Mouse (Mus musculus): Measurements from ENCODE around the gene Apba2.

Gene Apba2

DNA sequence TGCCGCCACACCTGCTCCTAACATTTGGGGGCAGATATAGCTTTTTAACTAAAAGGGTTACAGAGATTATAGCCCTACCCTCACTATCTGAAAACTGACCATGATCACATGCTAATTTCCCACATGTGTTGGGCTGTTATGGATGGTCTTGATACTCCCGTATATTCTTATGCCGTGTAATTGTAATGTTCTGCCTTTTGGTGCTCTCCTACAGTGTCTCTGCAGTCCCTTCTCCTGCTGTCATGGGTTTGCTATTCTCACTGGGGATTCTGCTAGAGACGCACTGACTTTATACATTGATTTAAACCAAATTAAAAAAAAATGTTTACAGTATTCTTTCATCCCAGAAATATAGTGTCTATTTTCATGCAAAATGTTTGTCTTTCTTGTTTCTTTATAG lies 157.4 kb downstream of the Apba2 start:
- DNase-seq (ENCODE audit: low spot score), result no peak

- no peak for DNase-seq (ENCODE audit: low spot score)
Observed at GRCm38 (mm10) chr7:64659328-64659727, 157.8 kb downstream of the Apba2 start.

DNA sequence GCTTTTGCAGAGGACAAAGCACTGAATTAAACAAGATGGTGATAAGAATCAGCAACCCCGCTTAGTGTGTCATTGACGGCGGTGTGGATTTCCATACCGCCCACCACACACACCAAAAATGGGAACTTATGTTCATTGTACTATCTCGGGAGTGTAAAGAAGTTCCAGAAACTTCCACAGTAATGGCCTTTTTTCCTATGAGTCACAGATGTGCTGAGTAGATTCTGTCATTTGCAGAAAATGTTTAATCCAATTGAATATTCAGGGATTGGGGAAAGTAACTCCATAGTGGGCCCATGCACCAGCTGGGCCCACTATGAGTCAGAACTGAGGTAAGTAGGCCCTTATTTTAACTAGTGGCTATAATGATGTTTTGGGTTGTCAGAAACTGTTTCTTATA lies 161.0 kb downstream of the Apba2 start:
- no peak for DNase-seq (ENCODE audit: low spot score)

GRCm38 (mm10) chr7:64663600-64663999 lies 162.1 kb downstream of the Apba2 start:
- DNase-seq (ENCODE audit: low spot score), result no peak

- DNase-seq (ENCODE audit: low spot score), result no peak
Observed at GRCm38 (mm10) chr7:64665120-64665519, 163.6 kb downstream of the Apba2 start.

DNA sequence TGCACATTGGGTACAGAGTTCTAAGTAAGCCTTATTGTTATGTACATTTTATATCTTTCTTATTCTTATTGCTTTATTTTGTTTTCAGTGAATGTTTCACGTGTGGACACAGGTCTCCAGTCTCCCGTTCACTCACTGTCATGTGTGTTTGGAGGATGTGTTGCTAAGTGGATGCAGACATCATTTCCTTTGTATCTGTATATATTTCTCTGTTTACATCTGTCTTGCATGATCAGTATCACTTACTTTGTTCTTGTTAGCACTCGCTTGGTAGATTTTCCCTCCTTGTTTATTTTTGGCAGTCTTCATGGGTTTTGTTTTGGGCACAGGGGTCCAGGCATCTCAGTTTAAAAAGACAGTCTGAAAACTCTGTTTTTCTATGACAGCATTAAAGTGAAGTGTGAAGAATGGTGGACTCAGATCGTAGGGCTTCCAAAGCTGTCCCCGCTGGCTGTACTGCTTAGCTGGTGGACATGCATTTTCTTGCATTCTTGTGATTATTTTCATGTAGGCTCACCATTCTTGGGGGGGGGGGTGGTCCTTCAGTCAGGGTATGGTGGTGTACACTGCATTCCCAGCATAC lies 164.3 kb downstream of the Apba2 start:
- no peak for DNase-seq (ENCODE audit: low spot score)

- DNase-seq (ENCODE audit: low spot score), result no peak
Observed at GRCm38 (mm10) chr7:64667959-64668358, 166.5 kb downstream of the Apba2 start.

GRCm38 (mm10) chr7:64679771-64680479 lies 178.4 kb downstream of the Apba2 start:
- no peak for DNase-seq (ENCODE audit: low spot score)

GRCm38 (mm10) chr7:64684893-64685292 lies 183.4 kb downstream of the Apba2 start:
- DNase-seq (ENCODE audit: low spot score), result no peak

GRCm38 (mm10) chr7:64688115-64688817 lies 186.8 kb downstream of the Apba2 start:
- no peak for DNase-seq (ENCODE audit: low spot score)

- DNase-seq (ENCODE audit: low spot score), result no peak
Observed at GRCm38 (mm10) chr7:64691831-64692230, 190.3 kb downstream of the Apba2 start.

GRCm38 (mm10) chr7:64694937-64695336 lies 193.4 kb downstream of the Apba2 start:
- no peak for DNase-seq (ENCODE audit: low spot score)

GRCm38 (mm10) chr7:64696521-64697281 lies 195.2 kb downstream of the Apba2 start:
- DNase-seq (ENCODE audit: low spot score), result no peak

GRCm38 (mm10) chr7:64697791-64698337 lies 196.4 kb downstream of the Apba2 start:
- no peak for DNase-seq (ENCODE audit: low spot score)

GRCm38 (mm10) chr7:64704060-64704595 lies 202.6 kb downstream of the Apba2 start:
- DNase-seq (ENCODE audit: low spot score), result no peak

DNA sequence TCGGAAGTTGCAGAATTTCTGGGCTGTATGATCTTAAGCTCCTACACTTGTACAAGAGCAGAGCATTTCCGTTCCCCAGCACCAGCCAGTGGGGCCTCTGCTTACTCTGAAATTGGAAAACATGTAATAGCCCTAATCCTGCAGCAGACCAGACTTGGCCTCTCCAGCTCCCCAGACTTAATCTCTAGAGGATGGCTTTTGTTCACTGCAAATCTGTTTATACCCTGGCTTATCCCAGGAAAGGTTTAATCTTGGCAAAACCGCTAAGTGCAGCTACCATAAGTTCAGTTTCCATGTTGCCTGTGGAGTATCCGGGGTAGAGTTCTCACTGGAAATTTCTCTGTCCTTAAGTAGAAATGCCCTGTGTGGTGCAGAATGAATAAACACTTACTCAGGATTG lies 206.7 kb downstream of the Apba2 start:
- DNase-seq (ENCODE audit: low spot score), result no peak

DNA sequence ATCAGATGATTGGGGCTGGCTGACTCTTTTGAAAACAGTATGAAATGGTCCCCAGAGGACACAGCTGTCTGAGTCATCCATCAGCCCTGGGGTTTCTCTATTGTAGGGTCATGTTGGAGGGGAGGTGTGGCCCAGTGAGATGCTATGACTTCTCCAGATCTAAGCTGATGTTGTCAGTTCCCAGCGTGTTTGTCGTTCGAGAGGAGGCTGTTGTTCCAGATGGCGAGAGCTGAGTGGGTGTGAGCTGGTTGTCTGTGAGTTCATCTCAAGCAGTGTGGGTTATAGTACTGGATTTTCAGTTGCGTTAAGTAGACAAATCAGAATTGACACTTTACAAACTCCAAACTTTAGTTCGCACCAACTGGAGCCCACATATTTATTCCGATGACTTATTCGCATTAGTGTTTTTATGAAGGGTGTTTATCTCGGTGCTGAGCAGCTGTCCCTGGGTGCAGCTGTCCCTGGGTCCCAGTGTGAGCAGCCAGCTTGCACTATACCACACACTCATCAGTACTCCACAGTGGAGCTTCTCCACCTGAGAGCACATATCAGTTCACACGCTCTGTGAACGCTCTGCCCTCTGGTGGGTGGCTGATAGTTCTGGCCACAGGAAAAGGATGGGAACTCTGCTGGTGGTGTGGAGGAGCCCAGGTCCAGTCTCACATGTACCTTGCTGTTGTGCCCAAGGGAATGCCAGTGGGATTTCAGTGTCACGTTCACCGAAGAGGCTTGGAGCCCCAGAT lies 208.2 kb downstream of the Apba2 start:
- DNase-seq (ENCODE audit: low spot score), result peak; percentile 45

DNA sequence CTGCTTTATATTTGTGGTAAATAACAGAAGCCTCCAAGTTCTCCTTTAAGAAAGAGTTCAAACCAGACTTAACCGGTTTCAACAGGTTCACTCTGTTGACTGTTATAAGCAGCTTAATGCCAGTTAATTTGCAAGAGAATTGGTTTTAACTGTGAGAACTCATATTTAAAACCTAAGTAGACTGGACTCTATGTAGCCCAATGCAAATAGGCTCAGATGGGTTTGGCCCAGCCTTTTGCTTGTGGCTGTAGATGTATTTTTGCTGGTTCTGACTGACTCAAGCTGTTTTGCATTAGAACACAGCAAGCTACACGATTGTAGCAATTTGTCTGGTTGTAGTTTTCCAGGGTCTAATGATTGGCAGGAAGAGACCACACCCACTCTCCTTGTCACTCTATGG lies 214.8 kb downstream of the Apba2 start:
- DNase-seq (ENCODE audit: low spot score), result no peak

DNA sequence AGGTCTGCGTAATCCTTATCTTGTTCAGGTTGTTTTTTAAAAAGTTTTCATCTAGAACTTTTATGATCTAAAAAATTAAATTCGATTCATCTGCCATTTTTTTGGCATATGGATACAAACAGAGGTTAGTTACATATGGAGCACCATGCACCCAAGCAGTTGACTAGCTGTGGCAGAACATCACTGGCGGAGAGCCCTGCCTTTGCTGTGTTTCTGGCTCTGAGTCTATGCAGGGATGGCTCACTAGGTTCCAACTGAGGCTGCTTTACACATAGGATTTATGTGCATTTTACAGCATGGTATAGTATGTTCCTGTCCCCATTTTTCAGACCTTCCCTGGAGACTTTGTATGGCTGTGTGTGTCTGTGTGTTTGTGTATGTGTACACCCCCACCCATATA lies 221.8 kb downstream of the Apba2 start:
- DNase-seq (ENCODE audit: low spot score), result no peak

DNA sequence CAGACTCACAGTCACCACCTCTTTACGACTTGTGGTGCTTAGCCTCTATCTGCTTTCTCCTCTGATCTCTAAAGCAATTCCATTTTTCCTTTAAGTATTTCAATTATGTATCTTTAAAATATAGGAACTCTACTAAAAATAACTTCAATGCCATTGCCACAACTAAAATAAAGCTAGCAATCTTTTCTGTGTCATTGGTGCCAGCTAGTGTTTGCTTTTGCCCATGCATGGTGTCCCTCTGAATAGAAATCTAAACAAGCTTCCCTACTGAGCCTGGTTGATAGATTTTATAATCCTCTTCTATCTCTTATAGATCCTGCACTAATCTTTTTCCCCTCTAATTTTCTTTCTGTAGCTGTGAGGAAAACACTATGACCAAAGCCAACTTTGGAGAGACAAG lies 222.9 kb downstream of the Apba2 start:
- no peak for DNase-seq (ENCODE audit: low spot score)

DNA sequence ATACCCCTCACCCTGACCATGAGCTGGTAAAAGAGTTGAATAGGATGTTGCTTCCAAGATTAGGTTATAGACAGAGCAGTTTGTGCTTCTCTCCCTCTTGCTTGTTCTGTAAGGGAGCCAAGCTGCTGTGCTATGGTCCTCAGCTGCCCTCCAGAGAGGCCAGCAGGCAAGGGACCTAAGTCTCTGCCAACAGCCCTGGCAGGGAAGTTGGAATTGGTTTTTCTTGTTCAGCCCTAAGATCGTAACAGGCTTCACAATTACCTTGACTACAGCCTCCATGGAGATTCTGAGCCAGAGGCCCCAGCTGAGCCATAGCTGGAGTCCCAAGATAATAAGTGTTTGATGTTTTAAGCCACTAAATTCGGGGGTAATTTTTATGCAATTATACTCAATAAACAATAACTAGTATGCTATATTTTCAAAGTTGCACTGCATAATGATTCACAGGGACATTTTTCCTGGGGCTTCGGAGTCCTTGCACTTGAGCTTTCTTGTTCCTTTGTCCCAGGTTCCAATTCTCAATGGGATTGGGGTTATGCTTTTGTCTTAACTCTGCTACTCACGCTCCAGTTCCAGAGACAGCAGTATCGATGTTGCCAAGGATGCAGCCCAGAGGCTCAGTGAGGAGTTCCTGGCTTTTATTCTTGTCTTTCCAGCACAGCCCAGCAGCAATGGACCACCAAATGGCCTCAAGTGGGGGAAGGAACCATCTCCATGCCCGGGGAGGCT lies 224.6 kb downstream of the Apba2 start:
- no peak for DNase-seq (ENCODE audit: low spot score)

Data from testis, postnatal 10 days (tissue).